Mouse (Mus musculus): ENCODE results near the gene Mss51. TPM values are rescaled to one million over a fixed set of nuclear protein-coding genes. Genes with fewer than 3 reads are reported as not detected.

Mss51 gene
- polyA plus RNA-seq, 1 experiment from 2014 or later: 1.3 TPM

- no peaks in the 10 kb centered on the region for H3K27me3 ChIP-seq (ENCODE audit: low read depth, poor library complexity, severe bottlenecking)
- no peak overlapping the region for H3K27ac ChIP-seq
- 76% methylated on average over 6 of the region's 6 CpGs for WGBS
- H3K36me3 ChIP-seq: no peaks in the 10 kb centered on the region
- no peak overlapping the region for H3K4me3 ChIP-seq
- DNase-seq (ENCODE audit: low spot score): no peak
- no peaks in the 10 kb centered on the region for H3K4me1 ChIP-seq
- H3K9me3 ChIP-seq (replicated peaks): no peaks in the 10 kb centered on the region
Observed at GRCm38 (mm10) chr14:20436976-20437375, 59.7 kb downstream of the Mss51 start.

Other genes with a start within 250 kb of the Mss51 start
- not detected in 2 replicates for gene Kcnk16, start 227.7 kb downstream of the Mss51 start, polyA plus RNA-seq (2016; fragmentation: Nextera tagmentation; extraction: Ambion mirVana)
- gene Nudt13, start 202.2 kb downstream of the Mss51 start, polyA plus RNA-seq (2016; fragmentation: Nextera tagmentation; extraction: Ambion mirVana): 11.5 and 15.5 TPM in 2 replicates
- gene Ecd, start 148.8 kb downstream of the Mss51 start, polyA plus RNA-seq (2016; fragmentation: Nextera tagmentation; extraction: Ambion mirVana): 71.7 and 74.6 TPM in 2 replicates
- gene Fam149b, start 148.7 kb downstream of the Mss51 start, polyA plus RNA-seq (2016; fragmentation: Nextera tagmentation; extraction: Ambion mirVana): 43.5 and 51.7 TPM in 2 replicates
- 272 and 290 TPM in 2 replicates for gene Dnajc9, start 108.0 kb downstream of the Mss51 start, polyA plus RNA-seq (2016; fragmentation: Nextera tagmentation; extraction: Ambion mirVana)
- 90.4 TPM in 2 replicates for gene Mrps16, start 103.3 kb downstream of the Mss51 start, polyA plus RNA-seq (2016; fragmentation: Nextera tagmentation; extraction: Ambion mirVana)
- 0.29 and 0.90 TPM in 2 replicates for gene Cfap70, start 44.7 kb downstream of the Mss51 start, polyA plus RNA-seq (2016; fragmentation: Nextera tagmentation; extraction: Ambion mirVana)
- 21.2 and 23.3 TPM in 2 replicates for gene Anxa7, start 16.8 kb downstream of the Mss51 start, polyA plus RNA-seq (2016; fragmentation: Nextera tagmentation; extraction: Ambion mirVana)
- gene Ppp3cb, start 49.7 kb upstream of the Mss51 start, polyA plus RNA-seq (2016; fragmentation: Nextera tagmentation; extraction: Ambion mirVana): 35.7 and 43.2 TPM in 2 replicates
- 13.5 and 16.6 TPM in 2 replicates for gene Usp54, start 144.2 kb upstream of the Mss51 start, polyA plus RNA-seq (2016; fragmentation: Nextera tagmentation; extraction: Ambion mirVana)
- gene Myoz1, start 159.6 kb upstream of the Mss51 start, polyA plus RNA-seq (2016; fragmentation: Nextera tagmentation; extraction: Ambion mirVana): 0.86 TPM in 1 of 2 replicates, not detected in the other
- gene Synpo2l, start 171.5 kb upstream of the Mss51 start, polyA plus RNA-seq (2016; fragmentation: Nextera tagmentation; extraction: Ambion mirVana): 0.51 and 1.9 TPM in 2 replicates
- 113 and 122 TPM in 2 replicates for gene Sec24c, start 177.4 kb upstream of the Mss51 start, polyA plus RNA-seq (2016; fragmentation: Nextera tagmentation; extraction: Ambion mirVana)
- 18.2 and 20.4 TPM in 2 replicates for gene Fut11, start 198.1 kb upstream of the Mss51 start, polyA plus RNA-seq (2016; fragmentation: Nextera tagmentation; extraction: Ambion mirVana)
- gene Chchd1, start 206.1 kb upstream of the Mss51 start, polyA plus RNA-seq (2016; fragmentation: Nextera tagmentation; extraction: Ambion mirVana): 238 and 280 TPM in 2 replicates
- 32.5 and 39.3 TPM in 2 replicates for gene Zswim8, start 210.7 kb upstream of the Mss51 start, polyA plus RNA-seq (2016; fragmentation: Nextera tagmentation; extraction: Ambion mirVana)
- gene Ndst2, start 237.7 kb upstream of the Mss51 start, polyA plus RNA-seq (2016; fragmentation: Nextera tagmentation; extraction: Ambion mirVana): 27.9 and 29.2 TPM in 2 replicates

Data from limb, embryonic 10.5 days (tissue).